Mouse (Mus musculus): ENCODE results near the gene Gm49384. TPM values are rescaled to one million over a fixed set of nuclear protein-coding genes. Genes with fewer than 3 reads are reported as not detected.
"Not testable (repeated sequence)": the region's sequence is repeated elsewhere in the genome, so short reads cannot be mapped to it uniquely, and the experiment has no call there.

Gene Gm49384
- polyA plus RNA-seq, 1 experiment from 2014 or later: 17.5 TPM

DNA sequence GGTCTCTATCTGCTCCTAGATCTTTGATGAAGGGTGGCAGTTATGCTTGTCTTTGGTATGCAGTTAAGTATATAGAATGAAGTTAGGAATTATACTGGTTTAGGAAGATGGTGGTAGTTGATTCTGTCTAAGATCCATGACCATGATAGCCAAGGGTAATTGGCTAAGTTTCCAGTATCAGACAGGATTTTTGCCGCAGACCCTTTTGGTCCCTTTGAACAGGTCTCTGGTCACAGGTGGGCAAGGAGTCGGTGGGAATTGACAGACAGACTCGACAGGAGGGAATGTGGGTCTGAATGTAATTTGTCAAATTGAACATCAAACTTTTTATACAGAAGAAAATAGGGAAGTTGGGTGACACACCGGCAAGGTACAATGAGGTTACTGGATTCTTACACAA, 40.5 kb downstream of the Gm49384 start:
- WGBS: 82% methylated on average over 4 of the region's 4 CpGs
- H3K9me3 ChIP-seq (replicated peaks); H3K27me3 ChIP-seq; H3K9ac ChIP-seq; H3K36me3 ChIP-seq; H3K4me1 ChIP-seq; H3K4me3 ChIP-seq (replicated peaks); ATAC-seq (ENCODE audit: insufficient number of reproducible peaks, low FRiP score, low TSS enrichment, low read depth); H3K27ac ChIP-seq (replicated peaks); H3K4me2 ChIP-seq (replicated peaks): not testable (repeated sequence)

DNA sequence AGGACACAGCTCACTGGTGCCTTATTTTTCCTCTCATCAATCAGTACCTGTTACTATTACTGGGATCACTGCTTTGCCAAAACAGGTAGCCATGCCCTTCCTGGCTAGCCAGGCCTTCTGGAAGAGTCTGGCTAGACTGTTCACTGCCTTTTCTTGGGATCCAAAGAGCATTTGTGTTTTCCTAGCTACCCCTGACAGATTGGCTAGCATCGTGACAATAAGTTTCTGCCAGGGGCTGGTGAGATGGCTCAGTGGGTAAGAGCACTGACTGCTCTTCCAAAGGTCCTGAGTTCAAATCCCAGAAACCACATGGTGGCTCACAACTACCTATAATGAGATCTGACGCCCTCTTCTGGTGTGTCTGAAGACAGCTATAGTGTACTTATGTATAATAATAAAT, 43.4 kb downstream of the Gm49384 start:
- WGBS: 74% methylated on average over 2 of the region's 2 CpGs
- ATAC-seq (ENCODE audit: insufficient number of reproducible peaks, low FRiP score, low TSS enrichment, low read depth): not testable (repeated sequence)

DNA sequence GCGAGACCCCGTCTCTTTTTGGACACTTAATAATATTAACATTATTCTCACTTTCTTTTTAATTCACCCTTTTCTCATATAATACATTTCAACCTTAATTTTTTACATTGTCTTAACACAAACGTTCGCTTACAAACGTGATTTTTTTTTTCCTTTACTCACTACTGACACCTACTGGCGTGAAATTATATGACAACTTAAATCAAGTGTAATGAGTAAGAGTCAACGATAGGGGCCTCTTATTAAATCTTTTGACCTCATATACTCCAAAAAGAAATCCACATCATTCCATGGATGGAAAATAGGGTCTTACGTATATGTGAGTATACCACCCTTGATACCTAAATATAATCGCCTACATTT, 44.5 kb downstream of the Gm49384 start:
- Histone ChIP-seq H3K4me3 (replicated peaks) (peak overlapping the region; percentile 72), H3K4me1 (peaks cover 9% of the 10 kb centered on the region; the same call in 1 of the 2 replicates), H3K27me3 (no peaks in the 10 kb centered on the region), H3K9ac (no peak overlapping the region), H3K27ac (replicated peaks) (no peak overlapping the region; the same call in 1 of the 2 replicates), H3K4me2 (replicated peaks) (no peak overlapping the region), H3K9me3 (replicated peaks) (no peaks in the 10 kb centered on the region), H3K36me3 (peaks cover 18% of the 10 kb centered on the region)
- 4% methylated on average over 9 of the region's 9 CpGs for WGBS
- ATAC-seq (ENCODE audit: insufficient number of reproducible peaks, low FRiP score, low TSS enrichment, low read depth): no peak

More for the DNA sequence above, 43.4 kb downstream of the Gm49384 start:
- not testable (repeated sequence) for H3K4me2 ChIP-seq (replicated peaks); H3K9me3 ChIP-seq (replicated peaks); H3K4me3 ChIP-seq (replicated peaks); H3K27me3 ChIP-seq; H3K27ac ChIP-seq (replicated peaks); H3K9ac ChIP-seq; H3K4me1 ChIP-seq
- H3K36me3 ChIP-seq: peaks cover 18% of the 10 kb centered on the region

DNA sequence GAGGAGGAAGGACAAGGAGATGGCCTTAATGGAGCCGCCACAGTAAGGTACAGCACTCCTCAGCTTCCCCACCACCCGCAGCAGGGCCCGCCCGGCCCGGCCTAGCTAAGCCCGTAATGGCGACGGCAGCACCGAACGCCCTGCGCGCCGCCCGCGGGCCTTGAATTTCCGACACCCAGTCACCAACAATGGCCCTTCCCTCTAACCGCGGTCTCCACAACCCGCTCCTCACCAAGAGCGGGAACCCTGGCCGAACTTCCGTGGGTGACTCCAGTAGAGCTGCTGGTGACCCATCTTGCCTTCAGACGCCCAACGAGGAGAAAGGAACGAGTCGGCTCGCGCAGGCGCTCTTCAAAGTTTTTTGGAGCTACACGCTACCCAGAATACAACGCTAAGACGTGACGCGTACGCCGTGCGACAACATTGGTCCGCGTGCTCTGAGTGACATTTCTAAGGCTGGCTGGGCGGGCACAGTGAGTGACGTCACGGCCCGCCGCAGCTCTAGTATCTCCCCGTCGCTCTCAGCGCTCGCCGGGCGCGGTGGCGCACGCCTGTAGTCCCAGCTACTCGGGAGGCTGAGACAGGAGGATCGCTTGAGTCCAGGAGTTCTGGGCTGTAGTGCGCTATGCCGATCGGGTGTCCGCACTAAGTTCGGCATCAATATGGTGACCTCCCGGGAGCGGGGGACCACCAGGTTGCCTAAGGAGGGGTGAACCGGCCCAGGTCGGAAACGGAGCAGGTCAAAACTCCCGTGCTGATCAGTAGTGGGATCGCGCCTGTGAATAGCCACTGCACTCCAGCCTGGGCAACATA, 45.1 kb downstream of the Gm49384 start, which contains the start of gene Rps29:
Gene Rps29, minus strand, starts transcription at position 422 of the 813 bp plus-strand sequence.
- Histone ChIP-seq H3K36me3 (peaks cover 18% of the 10 kb centered on the region), H3K9ac (peak within 1 kb of the TSS; percentile 91), H3K27ac (replicated peaks) (peak within 1 kb of the TSS; percentile 94), H3K4me3 (replicated peaks) (peak within 1 kb of the TSS; percentile 72), H3K4me2 (replicated peaks) (peak within 1 kb of the TSS; percentile 54)
- H3K9me3 ChIP-seq (replicated peaks); H3K27me3 ChIP-seq; H3K4me1 ChIP-seq: not testable (repeated sequence)
- WGBS: under 1% methylated on average over 58 of the region's 68 CpGs
- peak; percentile 99 for ATAC-seq (ENCODE audit: insufficient number of reproducible peaks, low FRiP score, low TSS enrichment, low read depth)

DNA sequence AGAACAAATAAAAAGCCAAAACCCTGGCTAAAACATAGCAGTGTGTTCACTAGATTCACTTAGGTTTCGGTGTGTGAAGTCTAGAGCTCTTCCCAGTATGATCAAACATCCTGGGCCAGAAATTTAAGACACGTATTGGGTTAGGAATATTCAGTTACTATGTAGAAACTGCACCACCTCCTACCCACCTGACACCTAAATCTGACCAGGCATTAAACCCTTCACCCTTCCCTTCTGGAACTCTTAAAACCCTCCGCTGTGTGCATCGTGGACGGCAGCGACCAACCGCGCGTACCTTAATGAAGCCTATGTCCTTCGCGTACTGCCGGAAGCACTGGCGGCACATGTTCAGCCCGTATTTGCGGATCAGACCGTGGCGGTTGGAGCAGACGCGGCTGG, 45.7 kb downstream of the Gm49384 start:
- Histone ChIP-seq H3K27ac (replicated peaks) (peak overlapping the region; percentile 94), H3K9ac (peak overlapping the region; percentile 91), H3K4me2 (replicated peaks) (peak overlapping the region; percentile 54), H3K9me3 (replicated peaks) (no peaks in the 10 kb centered on the region), H3K4me1 (peaks cover 9% of the 10 kb centered on the region; the same call in 1 of the 2 replicates), H3K4me3 (replicated peaks) (peak overlapping the region; percentile 72), H3K27me3 (no peaks in the 10 kb centered on the region), H3K36me3 (peaks cover 18% of the 10 kb centered on the region)
- WGBS: 1% methylated on average over 19 of the region's 19 CpGs
- ATAC-seq (ENCODE audit: insufficient number of reproducible peaks, low FRiP score, low TSS enrichment, low read depth): no peak

DNA sequence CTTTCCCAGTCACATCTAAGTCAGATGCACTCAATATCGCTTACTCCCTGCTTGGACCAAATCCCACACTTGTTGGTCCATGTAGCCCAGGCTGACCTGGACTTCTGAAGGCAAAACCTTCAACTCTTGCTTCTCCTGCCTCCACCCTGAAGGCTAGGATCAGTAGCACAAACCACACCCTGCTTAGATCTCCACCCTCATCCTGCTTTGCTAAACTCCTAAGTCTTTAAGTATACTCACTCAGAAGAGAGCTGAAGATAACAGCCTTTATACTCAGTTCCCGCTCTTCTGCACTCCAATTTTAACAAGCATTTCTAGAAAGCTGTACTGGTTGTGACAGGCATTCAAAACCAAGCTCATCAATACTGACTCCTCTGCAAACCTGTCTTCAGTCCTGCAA, 47.0 kb downstream of the Gm49384 start:
- WGBS: 92% methylated on average over 2 of the region's 2 CpGs
- Histone ChIP-seq H3K9me3 (replicated peaks) (no peaks in the 10 kb centered on the region), H3K27ac (replicated peaks) (0 out of 2 replicates have a peak overlapping the region, but pooled peaks have one; percentile 5), H3K4me2 (replicated peaks) (no peak overlapping the region), H3K9ac (no peak overlapping the region), H3K36me3 (peaks cover 18% of the 10 kb centered on the region), H3K27me3 (no peaks in the 10 kb centered on the region), H3K4me3 (replicated peaks) (no peak overlapping the region), H3K4me1 (peaks cover 9% of the 10 kb centered on the region; the same call in 1 of the 2 replicates)
- ATAC-seq (ENCODE audit: insufficient number of reproducible peaks, low FRiP score, low TSS enrichment, low read depth): no peak

DNA sequence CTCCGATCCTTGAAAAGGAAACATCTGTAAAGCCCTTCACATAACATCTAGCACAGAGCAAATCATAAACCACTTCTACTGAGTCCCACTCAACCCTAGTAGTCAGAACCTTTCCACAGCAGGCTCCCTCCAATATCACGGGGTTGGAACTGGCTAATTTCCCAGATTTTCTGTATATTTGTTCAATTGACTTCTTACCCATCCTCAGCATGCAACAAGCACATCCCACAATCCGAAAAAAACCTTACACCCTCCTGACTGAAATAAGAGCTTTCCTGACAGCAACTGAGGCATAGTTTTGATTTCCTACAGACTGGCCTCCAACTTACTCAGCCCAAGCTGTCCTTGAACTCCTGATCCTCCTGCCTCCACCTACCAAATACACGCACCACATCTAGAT, 47.6 kb downstream of the Gm49384 start:
- Histone ChIP-seq H3K27ac (replicated peaks) (no peak overlapping the region), H3K4me2 (replicated peaks) (no peak overlapping the region), H3K4me1 (peaks cover 9% of the 10 kb centered on the region; the same call in 1 of the 2 replicates), H3K9ac (no peak overlapping the region), H3K4me3 (replicated peaks) (no peak overlapping the region), H3K36me3 (peaks cover 18% of the 10 kb centered on the region), H3K9me3 (replicated peaks) (no peaks in the 10 kb centered on the region), H3K27me3 (no peaks in the 10 kb centered on the region)
- ATAC-seq (ENCODE audit: insufficient number of reproducible peaks, low FRiP score, low TSS enrichment, low read depth): no peak
- 83% methylated on average over 4 of the region's 4 CpGs for WGBS

DNA sequence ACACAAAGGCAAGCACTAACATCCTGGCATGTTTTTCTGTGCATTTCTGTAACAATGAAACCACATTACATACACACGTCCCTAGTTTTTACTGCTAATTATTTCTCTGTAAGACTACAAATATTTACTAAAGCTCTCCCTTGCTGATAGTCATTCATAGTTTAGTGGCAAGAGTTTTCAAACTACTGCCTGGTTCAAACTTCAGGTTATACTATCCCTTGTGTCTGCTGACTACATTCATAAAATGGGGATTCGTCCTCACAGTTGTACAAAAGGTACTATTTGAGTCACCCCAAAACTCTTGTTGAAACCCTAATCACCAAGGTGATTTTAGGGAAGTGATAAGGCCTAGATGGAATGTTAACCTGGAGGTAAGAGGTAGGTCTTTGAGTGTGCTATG, 48.1 kb downstream of the Gm49384 start:
- 78% methylated on average over 2 of the region's 2 CpGs for WGBS
- no peak overlapping the region for H3K9ac ChIP-seq
- H3K36me3 ChIP-seq: peaks cover 18% of the 10 kb centered on the region
- no peaks in the 10 kb centered on the region for H3K27me3 ChIP-seq
- H3K9me3 ChIP-seq (replicated peaks): no peaks in the 10 kb centered on the region
- peaks cover 9% of the 10 kb centered on the region; the same call in 1 of the 2 replicates for H3K4me1 ChIP-seq
- no peak overlapping the region for H3K4me3 ChIP-seq (replicated peaks)
- H3K27ac ChIP-seq (replicated peaks): no peak overlapping the region
- ATAC-seq (ENCODE audit: insufficient number of reproducible peaks, low FRiP score, low TSS enrichment, low read depth): no peak
- no peak overlapping the region for H3K4me2 ChIP-seq (replicated peaks)

DNA sequence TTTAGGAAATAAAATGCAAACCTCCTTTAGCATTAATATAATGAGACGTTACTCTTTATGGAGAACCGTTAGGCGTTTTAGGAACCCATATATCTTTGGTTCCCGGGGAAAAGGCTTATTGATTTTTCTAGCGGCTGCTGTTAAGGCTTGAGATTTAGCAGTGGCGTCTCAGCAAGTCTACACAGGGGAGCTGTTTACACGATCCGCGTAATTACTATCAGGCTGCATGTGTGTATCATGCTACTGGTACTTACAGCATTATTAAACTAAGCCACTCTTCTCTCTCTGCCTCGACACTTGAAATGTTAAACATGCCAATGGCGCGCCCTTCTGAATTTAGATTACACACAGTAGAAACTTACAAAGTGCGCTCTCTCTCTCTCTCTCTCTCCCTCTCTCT, 54.0 kb downstream of the Gm49384 start:
- Histone ChIP-seq H3K27me3 (no peaks in the 10 kb centered on the region), H3K27ac (replicated peaks) (no peak overlapping the region), H3K4me1 (no peaks in the 10 kb centered on the region), H3K9me3 (replicated peaks) (no peaks in the 10 kb centered on the region), H3K9ac (no peak overlapping the region), H3K4me3 (replicated peaks) (no peak overlapping the region), H3K36me3 (no peaks in the 10 kb centered on the region), H3K4me2 (replicated peaks) (no peak overlapping the region)
- 76% methylated on average over 13 of the region's 13 CpGs for WGBS
- ATAC-seq (ENCODE audit: insufficient number of reproducible peaks, low FRiP score, low TSS enrichment, low read depth): no peak

DNA sequence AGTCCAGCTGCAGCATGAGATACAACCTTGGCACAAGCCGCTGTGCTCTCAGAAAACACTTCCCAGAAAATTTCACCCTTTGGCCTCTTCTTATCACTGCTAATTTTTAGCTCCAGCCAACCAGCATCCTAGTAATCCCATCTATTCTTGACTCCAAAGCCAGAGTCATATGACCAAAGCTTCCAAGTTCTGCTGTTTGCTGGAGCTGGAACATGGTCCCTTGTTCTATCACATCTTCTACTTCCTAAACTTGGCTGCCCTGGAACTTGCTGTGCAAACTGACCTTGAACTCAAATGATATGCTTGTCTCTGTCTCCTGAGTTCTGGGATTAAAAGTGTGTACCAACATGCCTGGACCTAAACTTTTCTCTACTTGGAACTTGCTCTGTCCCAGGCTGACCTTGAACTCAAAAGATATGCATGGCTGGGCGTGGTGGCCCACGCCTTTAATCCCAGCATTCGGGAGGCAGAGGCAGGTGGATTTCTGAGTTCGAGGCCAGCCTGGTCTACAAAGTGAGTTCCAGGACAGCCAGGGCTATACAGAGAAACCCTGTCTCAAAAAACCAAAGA, 56.8 kb downstream of the Gm49384 start:
- 89% methylated on average over 5 of the region's 5 CpGs for WGBS

DNA sequence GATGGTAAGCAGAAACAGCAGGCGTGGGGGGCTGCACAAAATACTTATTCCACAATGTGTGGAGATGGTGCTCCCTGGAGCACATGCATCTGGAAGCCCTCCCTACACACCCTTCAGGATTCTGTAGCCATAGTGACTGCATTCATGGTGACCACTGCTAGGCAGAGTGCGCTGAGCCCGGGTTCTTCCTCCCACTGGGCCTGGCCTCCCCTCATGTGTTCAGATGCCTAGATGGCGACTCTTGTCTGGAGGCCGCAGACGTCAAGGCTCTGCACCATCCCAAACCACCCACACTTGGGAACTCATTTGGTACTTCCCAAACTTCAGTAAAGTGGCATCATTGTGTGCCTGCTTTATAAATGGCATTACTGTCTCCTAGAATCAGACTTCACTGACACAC, 60.6 kb downstream of the Gm49384 start:
- Histone ChIP-seq H3K27me3 (no peaks in the 10 kb centered on the region), H3K36me3 (no peaks in the 10 kb centered on the region), H3K9ac (no peak overlapping the region), H3K9me3 (replicated peaks) (no peaks in the 10 kb centered on the region), H3K4me1 (no peaks in the 10 kb centered on the region), H3K4me3 (replicated peaks) (no peak overlapping the region), H3K4me2 (replicated peaks) (no peak overlapping the region), H3K27ac (replicated peaks) (no peak overlapping the region)
- WGBS: 67% methylated on average over 6 of the region's 6 CpGs
- ATAC-seq (ENCODE audit: insufficient number of reproducible peaks, low FRiP score, low TSS enrichment, low read depth): no peak

More for the DNA sequence above, 56.8 kb downstream of the Gm49384 start:
- Histone ChIP-seq H3K4me1 (no peaks in the 10 kb centered on the region), H3K9ac (no peak overlapping the region), H3K36me3 (no peaks in the 10 kb centered on the region), H3K4me2 (replicated peaks) (no peak overlapping the region), H3K27me3 (no peaks in the 10 kb centered on the region), H3K27ac (replicated peaks) (no peak overlapping the region), H3K9me3 (replicated peaks) (no peaks in the 10 kb centered on the region), H3K4me3 (replicated peaks) (no peak overlapping the region)
- ATAC-seq (ENCODE audit: insufficient number of reproducible peaks, low FRiP score, low TSS enrichment, low read depth): no peak

Measured in embryonic facial prominence, embryonic 15.5 days (tissue).